Mouse (Mus musculus): ENCODE data around the gene Pnrc2. TPM values are rescaled to one million over a fixed set of nuclear protein-coding genes. Genes with fewer than 3 reads are reported as not detected.
A peak's percentile ranks its signal among the peaks of the same experiment; 100 is the strongest.

Gene Pnrc2
- polyA plus RNA-seq, 1 experiment, result not detected

DNA sequence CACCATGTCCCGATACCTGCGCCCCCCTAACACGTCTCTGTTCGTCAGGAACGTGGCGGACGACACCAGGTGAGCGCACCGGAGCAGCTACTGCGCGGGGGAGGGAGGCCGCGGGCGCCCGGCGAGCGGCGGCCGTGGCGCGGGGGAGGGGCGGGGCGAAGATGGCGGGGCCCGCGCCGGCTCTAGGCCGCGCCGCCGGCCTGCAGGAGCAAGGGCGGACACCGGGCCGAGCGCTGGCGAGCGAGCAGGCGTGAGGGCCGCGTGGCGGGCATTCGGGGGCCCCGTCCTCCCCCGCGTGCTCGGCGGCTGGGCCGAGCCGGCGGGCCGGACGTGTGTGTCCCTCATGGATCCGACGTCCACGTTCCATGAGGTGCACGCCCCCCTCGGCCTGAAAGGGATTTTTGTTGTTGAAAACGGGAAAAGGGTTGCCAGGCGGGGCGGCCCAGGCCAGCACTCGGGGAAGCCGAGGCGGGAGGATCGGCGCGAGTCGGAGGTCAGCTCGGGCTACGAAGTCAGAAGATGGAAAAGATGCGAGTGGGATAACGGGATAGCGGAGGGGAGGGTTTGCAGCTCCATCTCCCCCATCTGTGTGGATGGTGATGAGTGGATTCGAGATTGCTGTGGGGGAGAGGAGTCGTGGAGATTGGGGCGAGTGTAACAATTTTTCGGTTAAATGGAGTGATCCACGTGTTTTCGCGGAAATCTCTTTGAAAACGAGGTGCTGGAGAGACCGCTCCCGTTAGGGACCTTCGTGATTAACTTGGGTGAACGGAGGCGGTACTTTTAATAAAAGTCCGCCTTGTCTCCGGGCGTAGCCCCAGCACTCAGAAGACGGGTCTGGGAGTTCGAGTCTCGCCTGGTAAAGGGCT is 17.2 kb downstream of the Pnrc2 start:
- peak overlapping the region; percentile 91 for H3K4me3 ChIP-seq (ENCODE audit: insufficient read depth, low read depth, low read length)
- peak overlapping the region; percentile 96 for H3K27ac ChIP-seq (ENCODE audit: insufficient read depth, low read depth, low read length)
- H3K4me1 ChIP-seq (ENCODE audit: control insufficient read depth, insufficient read depth, low read length), result peaks cover 7% of the 10 kb centered on the region
- under 1% methylated on average over 90 of the region's 91 CpGs for WGBS
- TF ChIP-seq CTCF (IDR thresholded peaks at IDR 0.05; ENCODE audit: insufficient read depth, low read depth, low read length), result no peak
- TF ChIP-seq POLR2A (IDR thresholded peaks at IDR 0.05; ENCODE audit: insufficient read depth, low read depth, low read length), result no peak

DNA sequence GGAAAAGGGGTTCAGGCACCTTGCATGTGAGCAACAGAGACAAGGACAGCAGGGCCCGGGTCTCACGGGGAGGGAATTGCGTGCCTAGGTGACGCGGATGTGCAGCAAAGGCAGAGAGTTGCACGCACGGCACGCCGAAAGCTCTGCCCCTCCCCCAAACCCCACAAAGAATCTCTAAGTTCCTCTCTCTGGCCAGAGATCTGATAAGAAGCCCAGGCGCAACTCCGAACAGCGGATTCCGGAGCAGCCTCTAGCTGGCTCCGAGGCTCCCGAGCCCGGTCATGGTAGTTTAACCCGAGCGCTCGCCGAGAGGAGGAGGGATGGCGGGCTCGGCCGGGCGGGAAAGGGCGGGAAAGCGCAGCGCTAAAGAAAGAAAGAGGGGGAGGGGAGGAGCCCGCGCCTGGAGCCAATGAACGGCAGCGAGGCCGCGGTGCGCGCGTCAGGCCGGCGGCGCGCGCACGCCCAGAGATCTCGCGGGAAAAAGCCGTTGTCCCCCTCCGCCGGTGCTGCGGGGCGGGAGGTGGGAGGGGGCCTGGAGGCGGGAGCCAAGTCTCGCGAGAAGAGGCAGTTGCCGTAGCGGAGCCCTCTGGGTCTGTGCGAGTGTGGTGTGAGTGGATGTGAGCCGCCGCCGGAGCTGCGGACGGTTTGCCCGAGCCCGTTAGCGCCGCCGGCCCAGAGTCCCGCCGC is 18.0 kb downstream of the Pnrc2 start, which contains the start of gene Srsf10:
Gene Srsf10 (plus strand): TSS at position 212 of the 687 bp plus-strand sequence.
- H3K27ac ChIP-seq (ENCODE audit: insufficient read depth, low read depth, low read length), result peak within 1 kb of the TSS; percentile 100
- peaks cover 10% of the 10 kb centered on the region for H3K4me1 ChIP-seq (ENCODE audit: control insufficient read depth, insufficient read depth, low read length)
- peak within 1 kb of the TSS; percentile 95 for H3K4me3 ChIP-seq (ENCODE audit: insufficient read depth, low read depth, low read length)
- TF ChIP-seq POLR2A (IDR thresholded peaks at IDR 0.05; ENCODE audit: insufficient read depth, low read depth, low read length), result peak; percentile 76
- TF ChIP-seq CTCF (IDR thresholded peaks at IDR 0.05; ENCODE audit: insufficient read depth, low read depth, low read length), result no peak
- under 1% methylated on average over 67 of the region's 67 CpGs for WGBS

DNA sequence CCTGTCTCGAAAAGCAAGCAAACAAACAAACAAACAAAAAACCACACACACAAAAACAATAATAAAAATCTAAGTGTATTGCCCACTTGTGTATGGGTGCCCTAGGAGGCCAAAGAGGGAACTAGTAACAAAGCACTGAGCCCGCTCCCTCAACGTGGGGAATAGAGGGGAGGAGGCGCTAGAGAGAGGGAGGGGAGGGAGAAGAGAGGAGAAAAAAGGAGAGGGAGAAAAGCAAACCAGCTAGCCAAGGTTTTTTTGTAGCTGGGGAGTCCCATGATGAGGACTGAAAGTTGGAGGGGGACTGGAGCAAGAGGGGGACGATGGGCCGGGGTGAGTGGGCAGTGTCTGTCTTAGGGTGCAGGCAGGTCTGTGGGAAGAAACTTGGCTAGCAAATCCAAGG is 18.6 kb downstream of the Pnrc2 start:
- Histone ChIP-seq H3K27ac (ENCODE audit: insufficient read depth, low read depth, low read length) (peak overlapping the region; percentile 100), H3K4me3 (ENCODE audit: insufficient read depth, low read depth, low read length) (peak overlapping the region; percentile 95), H3K4me1 (ENCODE audit: control insufficient read depth, insufficient read depth, low read length) (peaks cover 14% of the 10 kb centered on the region)
- TF ChIP-seq POLR2A (IDR thresholded peaks at IDR 0.05; ENCODE audit: insufficient read depth, low read depth, low read length) (no peak), CTCF (IDR thresholded peaks at IDR 0.05; ENCODE audit: insufficient read depth, low read depth, low read length) (no peak)
- WGBS, result under 1% methylated on average over 6 of the region's 6 CpGs

DNA sequence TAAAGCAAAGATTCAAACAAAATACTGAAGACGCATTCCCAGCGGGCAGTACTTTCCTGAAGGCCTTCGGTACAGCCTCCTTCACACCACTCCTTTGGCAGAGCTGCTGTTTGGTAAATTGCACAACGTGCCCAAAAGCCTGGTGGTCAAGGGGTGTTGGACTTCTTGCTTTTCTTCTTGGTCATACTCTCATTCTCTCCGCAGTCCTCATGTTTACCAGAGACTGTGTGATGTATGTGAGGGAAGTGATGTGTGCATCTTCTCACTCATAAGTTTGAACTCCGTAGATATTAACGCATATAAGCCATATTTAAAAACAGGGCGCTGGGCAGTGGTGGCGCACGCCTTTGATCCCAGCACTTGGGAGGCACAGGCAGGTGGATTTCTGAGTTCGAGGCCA is 19.0 kb downstream of the Pnrc2 start:
- Histone ChIP-seq H3K4me3 (ENCODE audit: insufficient read depth, low read depth, low read length) (no peak overlapping the region; the same call in 1 of the 2 replicates), H3K27ac (ENCODE audit: insufficient read depth, low read depth, low read length) (peak overlapping the region; percentile 100), H3K4me1 (ENCODE audit: control insufficient read depth, insufficient read depth, low read length) (peaks cover 14% of the 10 kb centered on the region)
- 66% methylated on average over 11 of the region's 11 CpGs for WGBS
- TF ChIP-seq POLR2A (IDR thresholded peaks at IDR 0.05; ENCODE audit: insufficient read depth, low read depth, low read length) (no peak), CTCF (IDR thresholded peaks at IDR 0.05; ENCODE audit: insufficient read depth, low read depth, low read length) (no peak)

DNA sequence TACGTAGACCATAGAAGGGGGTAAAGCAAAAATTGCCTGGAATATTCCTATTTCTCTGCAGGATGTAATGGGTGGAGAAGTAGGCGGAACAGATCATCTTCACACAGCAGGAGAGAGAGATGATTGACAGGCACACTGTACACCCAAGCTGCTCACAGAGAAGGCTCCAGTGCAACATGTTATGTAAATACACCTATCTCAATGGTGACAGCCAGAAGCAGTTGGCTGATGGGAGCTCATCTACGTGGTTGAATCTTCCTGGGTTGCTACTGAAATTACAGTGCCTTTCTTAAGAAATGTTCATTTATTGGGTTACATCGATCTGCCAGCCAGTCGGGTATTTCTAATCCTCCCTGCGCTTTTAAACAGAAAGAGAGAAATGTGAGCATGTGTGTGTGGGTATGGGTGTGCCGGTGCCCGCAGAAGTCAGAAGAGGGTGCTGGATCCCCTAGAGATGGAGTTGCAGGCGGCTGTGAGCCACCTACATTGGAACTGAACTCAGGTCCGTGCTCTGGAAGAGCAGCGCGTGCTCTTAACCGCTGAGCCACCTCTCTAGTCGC is 19.6 kb downstream of the Pnrc2 start:
- no peak overlapping the region for H3K4me3 ChIP-seq (ENCODE audit: insufficient read depth, low read depth, low read length)
- H3K27ac ChIP-seq (ENCODE audit: insufficient read depth, low read depth, low read length), result no peak overlapping the region
- TF ChIP-seq POLR2A (IDR thresholded peaks at IDR 0.05; ENCODE audit: insufficient read depth, low read depth, low read length) (no peak), CTCF (IDR thresholded peaks at IDR 0.05; ENCODE audit: insufficient read depth, low read depth, low read length) (no peak)
- WGBS, result 86% methylated on average over 14 of the region's 14 CpGs
- H3K4me1 ChIP-seq (ENCODE audit: control insufficient read depth, insufficient read depth, low read length), result peaks cover 14% of the 10 kb centered on the region

DNA sequence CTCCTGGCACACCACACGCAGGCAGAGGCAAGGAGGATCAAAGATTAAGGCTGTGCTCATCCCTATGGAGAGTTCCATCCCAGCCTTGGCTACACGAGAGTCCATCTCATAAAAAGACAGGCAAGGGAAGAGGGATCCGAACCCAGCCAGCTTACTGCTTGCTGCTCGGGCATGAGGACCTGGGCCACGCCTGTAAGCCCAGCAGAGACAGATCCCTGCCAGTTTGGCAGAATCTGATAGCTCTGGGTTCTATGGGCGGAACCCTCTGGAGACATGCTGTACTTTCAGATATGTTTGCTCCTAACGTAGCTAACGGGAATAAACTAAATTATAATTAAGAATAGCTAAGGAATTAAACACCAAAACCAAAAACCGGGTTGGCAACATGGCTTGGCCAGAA is 21.7 kb downstream of the Pnrc2 start:
- H3K27ac ChIP-seq (ENCODE audit: insufficient read depth, low read depth, low read length), result no peak overlapping the region
- no peak for TF ChIP-seq POLR2A (IDR thresholded peaks at IDR 0.05; ENCODE audit: insufficient read depth, low read depth, low read length)
- TF ChIP-seq CTCF (IDR thresholded peaks at IDR 0.05; ENCODE audit: insufficient read depth, low read depth, low read length), result no peak
- no peak overlapping the region for H3K4me3 ChIP-seq (ENCODE audit: insufficient read depth, low read depth, low read length)
- H3K4me1 ChIP-seq (ENCODE audit: control insufficient read depth, insufficient read depth, low read length), result peaks cover 17% of the 10 kb centered on the region
- WGBS, result 86% methylated on average over 9 of the region's 9 CpGs

DNA sequence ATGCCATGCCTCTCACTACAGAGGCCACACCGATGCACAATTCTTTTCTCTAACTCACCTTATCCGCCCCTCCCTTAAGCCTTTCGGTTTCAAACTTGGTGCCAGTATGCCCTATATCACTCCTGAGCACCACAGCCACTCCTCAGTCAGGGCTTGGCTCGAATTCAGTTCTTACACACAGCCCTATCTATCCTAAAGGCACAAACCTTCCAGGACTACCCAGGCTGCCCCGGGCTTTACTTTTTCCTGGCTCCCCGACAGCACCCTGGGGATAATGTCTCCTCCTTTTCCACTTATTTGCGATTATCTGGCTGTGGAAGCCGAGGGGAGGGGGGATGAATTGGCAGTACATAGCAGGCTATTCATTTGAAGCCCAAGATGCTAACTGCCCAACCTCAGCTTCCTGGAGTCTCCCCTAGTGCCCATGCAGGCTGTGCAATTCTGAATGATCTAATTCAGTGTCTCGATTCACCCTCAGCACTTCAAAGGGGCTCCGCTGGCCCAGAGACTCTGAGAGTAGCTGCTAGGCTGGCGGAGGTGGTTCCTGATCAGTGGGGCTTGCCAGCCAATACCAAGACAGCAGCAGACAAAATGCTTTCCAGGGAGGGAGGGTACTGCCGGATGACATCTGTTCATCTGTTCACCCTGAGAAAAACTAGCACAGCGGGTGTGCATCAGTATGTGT is 23.1 kb downstream of the Pnrc2 start:
- no peak for TF ChIP-seq POLR2A (IDR thresholded peaks at IDR 0.05; ENCODE audit: insufficient read depth, low read depth, low read length)
- no peak for TF ChIP-seq CTCF (IDR thresholded peaks at IDR 0.05; ENCODE audit: insufficient read depth, low read depth, low read length)
- Histone ChIP-seq H3K27ac (ENCODE audit: insufficient read depth, low read depth, low read length) (no peak overlapping the region), H3K4me1 (ENCODE audit: control insufficient read depth, insufficient read depth, low read length) (peaks cover 17% of the 10 kb centered on the region), H3K4me3 (ENCODE audit: insufficient read depth, low read depth, low read length) (no peak overlapping the region)
- WGBS, result 23% methylated on average over 13 of the region's 13 CpGs

DNA sequence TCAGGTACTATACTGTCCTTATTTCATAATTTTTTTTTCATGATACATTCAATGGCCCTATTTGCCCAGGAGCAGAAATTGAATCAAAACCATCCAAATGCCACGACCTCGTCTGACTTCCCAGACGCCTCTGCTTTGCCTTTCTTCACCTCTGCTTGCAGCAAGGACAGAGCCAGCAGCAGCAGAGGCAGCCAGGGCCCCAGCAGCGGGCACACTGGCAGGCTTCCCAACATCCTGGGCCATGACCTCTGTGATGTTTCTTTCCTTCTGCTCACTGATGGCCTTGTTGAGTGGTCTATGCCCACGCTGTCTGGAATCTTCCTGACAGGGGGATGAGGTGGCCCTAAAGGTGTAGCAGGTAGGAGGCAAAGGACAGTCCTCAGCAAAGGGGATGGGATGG is 26.1 kb downstream of the Pnrc2 start:
- no peak for TF ChIP-seq POLR2A (IDR thresholded peaks at IDR 0.05; ENCODE audit: insufficient read depth, low read depth, low read length)
- no peak for TF ChIP-seq CTCF (IDR thresholded peaks at IDR 0.05; ENCODE audit: insufficient read depth, low read depth, low read length)
- no peak overlapping the region for H3K27ac ChIP-seq (ENCODE audit: insufficient read depth, low read depth, low read length)
- 66% methylated on average over 5 of the region's 5 CpGs for WGBS

More for the DNA sequence above, 26.1 kb downstream of the Pnrc2 start:
- no peak overlapping the region for H3K4me3 ChIP-seq (ENCODE audit: insufficient read depth, low read depth, low read length)
- H3K4me1 ChIP-seq (ENCODE audit: control insufficient read depth, insufficient read depth, low read length), result peaks cover 9% of the 10 kb centered on the region

Data from olfactory bulb, adult 2 months (tissue).